Mouse (Mus musculus) left cerebral cortex, adult 9 months (tissue): Measurements from ENCODE around the gene Slc12a3.

Experiments used
- DNase-seq, 2 experiments: peaks; one replicate each; pipeline ENCODE4 v3.0.0; 2022; ENCODE audit warnings: low spot score in 2 of 2

Gene Slc12a3

DNA sequence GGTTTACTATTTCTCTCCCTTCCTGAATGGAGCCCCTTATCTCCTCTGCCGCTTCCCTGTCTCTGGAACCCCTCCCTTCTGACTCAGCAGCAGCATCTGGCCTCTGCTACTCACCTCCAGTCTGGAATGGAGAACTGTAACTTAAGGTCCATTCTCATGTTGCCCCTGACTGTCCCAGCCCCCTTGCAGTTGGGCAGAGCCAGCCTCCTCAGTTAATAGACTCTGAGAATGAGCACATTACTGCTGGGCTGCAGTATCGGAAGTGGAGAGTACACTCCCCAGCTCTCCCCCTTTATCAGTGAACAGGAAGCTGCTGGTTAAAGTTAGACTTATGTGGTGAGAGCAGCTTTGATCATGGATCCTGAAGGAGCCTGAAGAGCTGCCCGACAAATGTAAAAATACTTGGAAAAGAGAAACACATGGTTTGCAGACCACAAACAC is 46.6 kb downstream of the Slc12a3 start:
- no peak for DNase-seq

DNA sequence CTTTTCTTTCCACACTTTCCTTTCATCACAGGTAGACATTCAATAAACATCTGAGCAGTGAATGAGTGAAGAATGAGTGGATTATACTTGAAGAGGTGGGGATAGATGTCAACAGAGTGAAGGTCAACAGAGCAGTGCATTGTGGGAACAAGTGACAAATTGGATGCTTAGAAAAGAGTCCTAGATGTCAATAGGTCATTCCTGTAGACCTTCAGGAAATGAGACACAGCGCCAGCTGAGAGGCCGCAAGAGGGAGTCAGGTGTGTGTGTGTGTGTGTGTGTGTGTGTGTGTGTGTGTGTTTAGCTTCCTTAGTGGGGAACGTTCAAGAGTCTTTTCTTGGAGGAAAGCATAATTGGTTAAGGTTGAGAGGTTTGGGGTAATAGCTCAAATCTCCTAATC is 47.2 kb downstream of the Slc12a3 start:
- no peak for DNase-seq

DNA sequence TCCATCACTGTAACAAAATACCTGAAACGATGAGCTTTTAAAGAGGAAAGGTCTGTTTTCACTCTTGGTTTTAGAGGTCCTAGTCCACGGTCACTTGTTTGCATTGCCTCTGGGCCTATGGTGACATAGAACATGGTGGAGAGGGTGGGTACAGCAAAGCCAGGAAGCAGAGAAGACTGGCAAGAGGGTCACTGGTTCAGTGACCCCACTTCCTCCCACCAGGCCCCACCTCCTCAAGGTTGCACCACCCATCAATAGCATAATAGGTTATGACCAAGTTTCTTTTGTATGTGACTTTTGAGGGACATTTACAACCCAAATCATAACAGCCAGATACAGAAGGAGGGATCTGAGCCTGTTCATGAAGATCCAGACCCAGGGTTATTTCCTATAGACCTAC is 47.6 kb downstream of the Slc12a3 start:
- no peak for DNase-seq

GRCm38 (mm10) chr8:94377031-94377430 is 48.0 kb downstream of the Slc12a3 start:
- DNase-seq, result no peak

GRCm38 (mm10) chr8:94377714-94378205 is 48.8 kb downstream of the Slc12a3 start:
- no peak for DNase-seq

DNA sequence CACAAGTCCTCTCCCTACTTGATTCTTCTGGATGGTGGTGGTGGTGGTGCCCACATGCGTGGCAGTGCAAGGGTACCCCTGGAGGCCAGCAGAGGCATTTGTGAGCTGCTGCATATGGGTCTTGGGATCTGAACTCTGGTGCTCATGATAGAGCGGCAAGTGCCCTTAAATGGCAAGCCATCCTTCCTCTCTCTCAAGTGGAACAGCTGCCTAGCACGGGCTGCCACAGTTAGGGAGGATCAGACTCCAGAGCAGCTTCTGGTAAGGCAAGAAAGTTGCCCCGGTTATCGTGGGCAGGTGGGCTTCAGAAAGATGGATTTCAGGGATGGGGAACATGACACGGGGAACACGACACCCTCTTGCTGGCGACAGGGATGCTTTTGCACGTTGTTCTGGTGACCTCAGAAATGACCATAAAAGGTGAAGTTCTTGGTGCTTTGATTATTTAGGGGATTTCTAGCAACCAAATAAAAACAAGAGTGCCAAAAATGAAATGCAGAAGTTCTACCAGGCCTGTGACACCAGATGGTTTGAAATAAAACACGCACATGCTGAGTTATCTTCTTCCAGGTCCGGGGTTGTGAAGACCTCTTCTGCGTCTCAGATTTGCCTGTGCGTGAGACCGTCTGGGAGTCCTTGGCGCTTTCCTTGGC is 49.9 kb downstream of the Slc12a3 start:
- no peak for DNase-seq

GRCm38 (mm10) chr8:94379686-94380085 is 50.7 kb downstream of the Slc12a3 start:
- DNase-seq, result no peak

- no peak for DNase-seq
Observed at GRCm38 (mm10) chr8:94384166-94384565, 55.2 kb downstream of the Slc12a3 start.

DNA sequence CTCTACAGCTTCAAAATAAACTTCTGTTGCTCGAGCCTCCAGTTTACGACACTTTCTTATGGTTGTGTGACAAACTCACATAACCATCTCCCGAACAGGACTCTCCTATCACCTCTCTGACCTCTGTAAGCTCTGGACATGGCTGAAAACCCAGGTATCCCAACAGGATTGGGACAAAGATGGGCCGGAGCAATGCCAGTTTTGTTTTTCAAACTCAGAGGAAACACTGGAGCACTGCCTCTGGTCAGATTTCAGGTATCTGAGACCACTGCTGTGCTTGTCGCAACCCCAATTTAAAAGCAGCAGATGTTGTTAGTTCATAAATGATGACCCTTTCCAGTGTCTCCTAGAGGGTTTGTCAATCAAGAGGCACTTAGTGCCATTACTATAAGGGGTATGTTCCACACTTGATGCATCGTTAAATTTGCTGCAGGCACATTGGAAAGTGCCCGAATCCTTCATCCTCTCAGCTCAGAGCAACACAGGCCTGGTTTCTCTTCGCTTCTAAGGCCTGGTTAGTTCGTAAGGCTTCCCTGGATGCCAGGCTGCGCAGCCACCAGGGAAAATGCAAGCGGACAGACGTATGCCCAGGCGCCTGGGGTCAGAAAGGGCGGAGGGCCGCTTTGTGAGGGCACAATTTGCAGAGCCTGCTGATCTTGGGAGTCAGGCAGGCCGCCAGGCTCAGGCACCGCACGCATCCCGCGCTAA is 56.7 kb downstream of the Slc12a3 start:
- DNase-seq, result no peak

DNA sequence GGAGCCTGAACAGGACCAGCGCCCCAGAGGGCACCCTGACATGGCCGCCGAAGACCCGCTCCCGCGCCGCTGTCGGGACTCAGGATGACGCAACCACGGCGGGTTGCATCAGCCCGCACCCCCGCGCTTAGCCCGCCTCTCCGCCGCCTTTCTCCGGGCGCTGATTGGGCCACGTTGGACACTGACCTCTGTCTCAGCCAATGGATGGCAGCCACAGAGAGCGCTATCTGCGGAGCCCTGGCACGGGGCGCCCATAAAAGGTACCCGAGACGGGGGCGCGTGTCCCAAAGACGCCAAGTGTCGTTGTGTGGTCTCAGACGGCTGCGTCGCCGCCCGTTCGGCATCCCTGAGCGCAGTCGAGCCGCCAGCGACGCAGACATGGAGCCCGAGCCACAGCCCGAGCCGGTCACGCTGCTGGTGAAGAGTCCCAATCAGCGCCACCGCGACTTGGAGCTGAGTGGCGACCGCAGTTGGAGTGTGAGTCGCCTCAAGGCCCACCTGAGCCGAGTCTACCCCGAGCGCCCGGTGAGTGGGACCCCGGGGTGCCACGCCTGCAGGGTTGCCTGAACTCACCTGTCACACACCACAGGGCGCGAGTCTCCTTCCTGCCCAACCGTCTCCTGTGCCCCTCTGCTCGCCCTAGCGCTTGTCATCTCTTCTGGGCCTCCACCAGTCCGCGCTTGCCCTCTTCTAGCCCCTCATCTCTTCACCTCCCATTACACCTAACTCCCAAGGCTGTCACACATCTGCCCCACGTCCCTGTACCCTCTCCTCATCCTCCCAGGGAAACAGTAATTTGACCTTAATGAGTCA is 57.4 kb downstream of the Slc12a3 start, which contains the start of gene Herpud1:
Herpud1 (plus strand) TSS at position 225 of the 813 bp plus-strand sequence.
- peak; percentile 97 to 99 for DNase-seq

- peak; percentile 69 to 85 for DNase-seq
Observed at GRCm38 (mm10) chr8:94387027-94387684, 58.2 kb downstream of the Slc12a3 start.

DNA sequence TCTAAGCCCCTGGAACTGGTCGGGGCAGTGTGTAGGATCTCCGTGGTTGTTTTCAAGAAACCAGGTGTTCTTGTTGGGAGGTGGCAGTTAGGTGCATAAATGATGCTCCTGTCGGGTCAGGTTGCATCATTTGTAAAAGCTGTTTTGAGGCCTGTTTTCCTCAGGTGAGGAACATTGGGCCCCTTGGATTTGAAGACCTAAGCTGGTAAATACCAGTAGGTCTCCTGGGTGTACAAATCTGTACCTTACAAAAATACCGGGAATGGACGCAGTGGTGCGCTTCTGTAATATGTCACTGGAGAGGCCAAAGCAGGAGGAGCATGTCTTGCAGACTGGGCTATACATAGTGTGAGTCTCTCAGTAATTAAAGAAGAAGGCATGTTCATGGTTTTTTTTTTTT is 58.8 kb downstream of the Slc12a3 start:
- no peak for DNase-seq

DNA sequence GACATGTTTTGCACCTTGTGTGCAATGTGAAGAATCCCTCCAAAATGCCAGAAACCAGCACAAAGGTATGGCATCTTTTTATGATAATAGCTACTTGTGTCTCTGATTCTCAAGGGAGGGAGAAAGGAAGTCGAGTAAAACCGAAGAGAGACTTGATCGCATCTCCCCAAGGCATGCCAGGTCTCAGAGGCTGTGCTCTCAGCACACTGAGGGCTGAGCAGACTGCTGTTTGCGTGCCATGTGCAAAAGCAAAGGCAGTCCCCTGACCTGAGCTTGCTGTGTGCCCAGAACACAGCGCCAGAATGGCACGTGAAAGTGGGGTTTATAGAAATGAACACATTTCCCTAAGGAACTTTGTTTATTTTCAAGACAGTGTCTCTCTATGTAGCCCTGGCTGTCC is 60.5 kb downstream of the Slc12a3 start:
- no peak for DNase-seq

DNA sequence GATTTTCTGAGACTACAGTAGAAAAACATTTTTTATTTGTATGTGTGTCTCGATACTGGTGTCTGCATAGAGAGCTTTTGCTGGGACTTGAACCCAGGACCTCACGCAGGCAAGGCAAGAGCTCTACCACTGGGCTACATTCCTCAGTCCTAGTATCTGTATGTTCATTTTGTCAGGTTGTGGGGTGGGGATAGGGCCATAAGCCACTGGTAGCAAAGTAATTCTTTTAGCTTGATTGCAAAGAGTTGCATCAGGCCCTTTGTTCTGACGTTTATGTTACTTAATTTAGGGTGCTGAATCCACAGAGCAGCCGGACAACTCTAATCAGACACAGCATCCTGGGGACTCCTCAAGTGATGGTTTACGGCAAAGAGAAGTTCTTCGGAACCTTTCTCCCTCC is 61.4 kb downstream of the Slc12a3 start:
- DNase-seq, result no peak

GRCm38 (mm10) chr8:94390910-94391309 is 61.9 kb downstream of the Slc12a3 start:
- no peak for DNase-seq

DNA sequence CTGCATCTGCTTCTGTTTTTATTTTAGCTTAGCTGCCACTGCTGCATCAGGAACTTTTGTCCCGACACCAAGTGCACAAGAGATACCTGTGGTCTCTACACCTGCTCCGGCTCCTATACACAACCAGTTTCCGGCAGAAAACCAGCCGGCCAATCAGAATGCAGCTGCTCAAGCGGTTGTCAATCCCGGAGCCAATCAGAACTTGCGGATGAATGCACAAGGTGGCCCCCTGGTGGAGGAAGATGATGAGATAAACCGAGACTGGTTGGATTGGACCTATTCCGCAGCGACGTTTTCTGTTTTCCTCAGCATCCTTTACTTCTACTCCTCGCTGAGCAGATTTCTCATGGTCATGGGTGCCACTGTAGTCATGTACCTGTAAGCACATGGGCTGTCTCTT is 63.1 kb downstream of the Slc12a3 start:
- peak in 1 of 2 experiments; percentile 47 for DNase-seq

DNA sequence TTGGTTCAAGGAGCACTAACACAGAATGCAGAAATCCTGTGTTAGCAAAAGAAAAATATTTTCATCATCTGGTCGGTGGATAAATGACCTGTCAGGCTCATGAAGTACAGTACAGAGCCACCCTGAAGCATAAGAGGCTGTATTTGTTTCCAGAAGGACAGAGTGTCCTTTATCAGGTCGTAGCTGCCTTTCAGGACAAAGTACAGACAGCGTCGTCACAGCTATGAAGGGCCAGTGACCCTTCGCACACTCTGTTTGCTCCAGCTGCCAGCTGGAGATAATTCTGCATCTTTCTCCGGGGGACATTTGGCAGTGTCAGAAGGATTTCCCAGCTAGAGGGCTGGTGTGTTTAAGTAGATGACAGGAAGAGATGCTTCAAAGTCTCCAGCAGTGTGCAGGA is 63.6 kb downstream of the Slc12a3 start:
- no peak for DNase-seq

GRCm38 (mm10) chr8:94395851-94396540 is 67.0 kb downstream of the Slc12a3 start:
- no peak for DNase-seq

DNA sequence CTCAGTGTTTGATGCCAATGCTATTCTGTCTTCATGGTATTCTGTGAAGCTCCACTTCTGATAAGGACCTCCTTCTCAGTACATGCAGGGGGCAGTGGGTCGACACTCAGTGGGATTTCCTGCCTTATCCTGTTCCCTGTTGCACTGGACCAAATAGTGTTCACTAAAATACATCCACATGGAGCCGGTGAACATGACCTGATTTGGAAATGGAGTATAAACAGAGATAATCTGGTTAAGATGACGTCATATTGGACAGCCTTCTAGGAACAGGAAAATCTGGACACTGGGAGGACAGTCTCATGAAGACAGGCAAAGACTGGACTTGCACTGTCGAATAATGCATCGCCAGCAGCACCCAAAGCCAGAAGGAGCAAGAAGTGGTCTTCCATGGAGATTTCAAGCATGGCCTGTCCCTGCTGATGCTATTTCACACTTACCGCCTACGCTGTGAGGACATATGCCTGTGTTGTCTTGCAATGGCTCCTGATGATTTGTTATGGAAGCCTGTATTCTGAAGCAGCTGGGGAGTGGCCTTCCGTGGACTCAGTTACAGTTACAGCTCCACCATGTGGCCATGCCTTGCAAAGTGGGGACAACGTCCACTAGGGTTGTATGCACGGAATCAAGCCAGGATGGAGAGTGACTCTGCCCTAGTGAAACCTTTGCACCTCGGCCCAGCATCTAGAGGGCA is 68.1 kb downstream of the Slc12a3 start:
- peak in 1 of 2 experiments; percentile 53 for DNase-seq

- DNase-seq, result no peak
Observed at GRCm38 (mm10) chr8:94398587-94398986, 69.6 kb downstream of the Slc12a3 start.
